Mouse (Mus musculus): ENCODE data around the gene Speg. TPM values are rescaled to one million over a fixed set of nuclear protein-coding genes. Genes with fewer than 3 reads are reported as not detected.
A peak's percentile ranks its signal among the peaks of the same experiment; 100 is the strongest.

Speg gene
- total RNA-seq, 2 experiments from 2014 or later = 255 to 257 TPM

DNA sequence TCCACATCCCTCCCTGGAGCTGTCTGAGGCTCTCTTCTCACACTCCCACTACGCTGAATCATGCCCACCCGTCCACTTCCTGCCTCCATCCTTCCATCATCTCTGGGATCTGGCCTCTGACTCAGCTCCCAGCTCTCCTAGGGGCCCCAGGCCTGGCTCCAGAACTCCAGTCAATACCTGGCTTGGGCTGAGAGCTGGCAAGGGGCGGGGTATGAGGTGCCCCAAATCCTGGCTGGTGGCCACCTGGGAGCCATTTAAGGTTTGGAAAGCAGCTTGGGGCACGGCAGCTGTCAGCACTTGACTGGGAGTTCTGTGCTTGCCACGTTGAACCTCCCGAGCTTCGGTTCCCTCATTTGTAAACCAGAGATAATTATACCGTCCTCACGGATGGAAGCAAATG, 18.0 kb downstream of the Speg start:
- peak; percentile 91 for DNase-seq (ENCODE audit: low spot score)

DNA sequence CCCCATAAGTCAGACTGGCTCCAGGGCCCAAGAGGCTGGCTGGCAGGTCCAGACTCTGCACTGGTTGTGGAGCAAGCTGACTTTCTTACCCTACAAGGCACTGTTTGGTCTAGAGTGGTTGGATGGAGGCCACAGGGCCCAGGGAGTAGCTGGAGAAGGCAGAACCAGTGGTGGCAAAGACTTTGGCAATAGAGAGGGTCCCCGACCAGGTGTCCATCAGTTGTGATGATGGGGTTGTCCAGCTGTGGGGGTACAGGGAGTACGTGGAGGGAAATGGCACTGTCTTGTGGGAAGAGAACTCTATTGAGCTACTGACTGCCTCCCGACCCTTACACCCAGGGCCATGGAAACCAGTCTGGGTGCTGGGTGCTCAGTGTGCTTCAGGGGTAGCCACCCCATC, 18.7 kb downstream of the Speg start:
- no peak for DNase-seq (ENCODE audit: low spot score)

DNA sequence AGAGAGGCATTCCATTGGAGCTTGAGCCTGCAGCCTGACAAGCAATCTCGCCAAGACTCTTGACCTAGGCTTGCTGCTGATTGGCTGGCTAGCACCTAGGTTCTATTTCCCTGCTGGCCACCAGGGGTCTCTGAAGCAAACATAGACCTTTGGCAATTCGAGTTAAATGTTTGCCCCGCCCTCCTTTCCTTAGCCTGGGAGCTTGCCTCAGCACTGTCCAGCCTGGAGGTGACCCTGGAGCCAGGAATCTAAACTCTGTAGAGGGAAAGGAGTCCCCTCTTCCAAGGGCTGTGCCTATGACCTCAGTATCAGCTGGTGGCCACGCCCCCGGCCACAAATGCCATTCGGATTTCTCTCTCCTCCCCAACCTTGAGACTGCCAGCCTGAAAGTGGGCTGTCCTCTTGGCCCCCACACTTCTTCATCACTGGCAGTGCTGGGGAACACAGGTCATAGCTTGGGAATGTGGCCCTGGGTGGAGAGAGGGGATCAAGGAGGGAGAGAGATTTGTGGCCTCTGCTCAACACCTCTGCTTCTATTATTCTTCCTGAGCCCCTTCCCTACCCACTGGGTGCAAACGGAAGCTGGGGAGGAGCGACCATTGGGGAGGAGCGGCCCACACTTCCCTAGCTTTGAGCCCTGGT, 23.8 kb downstream of the Speg start:
- peak; percentile 93 for DNase-seq (ENCODE audit: low spot score)

DNA sequence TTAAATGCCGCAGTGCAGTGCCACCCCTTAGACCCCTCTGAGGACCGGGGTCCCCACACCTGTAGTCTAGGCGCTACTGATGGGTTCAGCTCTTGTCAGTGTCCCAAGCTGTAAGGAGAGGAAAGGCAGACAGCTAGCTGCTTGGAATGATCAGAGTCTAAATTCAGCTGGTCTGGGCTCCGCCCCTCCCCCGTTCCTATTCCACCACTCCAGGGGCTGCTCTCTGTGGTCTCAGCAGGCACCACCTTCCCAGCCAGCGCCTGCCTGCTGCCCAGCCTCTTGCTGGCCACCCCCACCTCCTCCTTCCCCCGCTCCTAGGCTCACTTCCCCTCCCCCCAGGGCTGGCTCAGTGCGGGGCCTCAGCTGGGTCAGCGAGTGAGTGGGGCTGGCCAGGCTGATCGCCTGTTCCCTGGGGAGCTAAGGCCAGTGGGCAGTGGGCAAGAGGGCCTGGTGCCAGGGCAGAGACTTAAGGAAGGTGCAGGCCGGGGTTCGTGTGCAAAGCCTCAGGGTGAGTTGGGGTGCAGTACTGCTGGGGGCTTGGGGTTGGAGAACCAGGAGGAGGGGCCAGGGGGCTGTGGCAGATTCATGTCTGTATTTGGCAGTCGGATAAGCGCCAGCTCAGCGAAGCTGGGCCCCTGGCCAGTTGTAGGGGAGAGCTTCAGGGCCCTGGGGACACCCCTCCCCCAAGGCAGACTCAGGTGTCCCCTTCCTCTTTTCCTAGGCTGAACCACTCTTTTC, 24.8 kb downstream of the Speg start:
- DNase-seq (ENCODE audit: low spot score) = peak; percentile 85

DNA sequence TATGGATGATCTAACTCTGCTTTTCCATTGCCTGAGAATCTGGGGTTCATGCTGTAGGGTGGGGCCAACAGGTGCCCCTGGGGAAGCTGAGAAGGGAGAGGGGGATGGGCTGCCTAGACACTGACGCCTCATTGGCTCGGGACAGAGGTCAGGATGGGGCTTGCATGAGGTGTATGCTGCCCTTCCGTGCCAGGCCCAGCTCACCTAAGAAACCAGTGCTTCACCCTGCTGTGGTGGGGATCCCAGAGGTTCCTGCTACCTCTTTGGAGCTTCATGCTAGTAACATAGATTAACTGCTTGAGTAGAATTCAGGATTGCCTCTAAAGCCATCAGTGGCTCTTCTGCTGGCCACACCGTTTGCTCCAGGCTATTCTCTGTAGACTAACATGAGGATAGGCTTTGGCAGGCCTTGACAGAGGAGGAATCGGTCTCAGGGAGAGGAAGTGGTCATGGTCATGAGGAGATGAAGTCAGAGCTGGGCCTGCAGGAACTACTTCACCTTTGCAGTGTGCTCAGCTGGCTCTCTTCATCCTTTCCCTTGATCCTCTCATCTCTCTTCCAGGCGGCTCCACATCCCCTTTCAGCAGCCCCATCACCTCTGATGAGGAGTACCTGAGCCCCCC, 25.5 kb downstream of the Speg start:
- DNase-seq (ENCODE audit: low spot score) = peak; percentile 72

DNA sequence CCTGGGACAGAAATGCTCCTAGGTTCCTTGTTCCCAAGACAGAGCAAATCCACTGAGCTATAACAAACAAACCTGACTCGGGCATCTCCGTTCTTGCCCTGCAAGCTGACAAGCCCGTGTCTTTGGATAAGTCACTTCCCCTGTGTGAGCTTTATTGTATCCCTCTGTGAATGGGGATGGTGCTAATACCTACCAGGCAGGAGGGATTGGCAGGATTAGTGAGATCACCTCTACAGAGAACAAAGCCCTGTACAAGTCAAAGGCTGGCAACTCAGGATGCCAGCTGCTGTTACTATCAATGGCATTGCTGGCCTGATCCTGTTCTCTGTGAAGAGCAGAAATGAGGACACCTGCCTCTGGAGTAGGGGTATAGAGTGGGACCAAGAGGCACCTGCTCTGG, 30.4 kb downstream of the Speg start:
- no peak for DNase-seq (ENCODE audit: low spot score)

DNA sequence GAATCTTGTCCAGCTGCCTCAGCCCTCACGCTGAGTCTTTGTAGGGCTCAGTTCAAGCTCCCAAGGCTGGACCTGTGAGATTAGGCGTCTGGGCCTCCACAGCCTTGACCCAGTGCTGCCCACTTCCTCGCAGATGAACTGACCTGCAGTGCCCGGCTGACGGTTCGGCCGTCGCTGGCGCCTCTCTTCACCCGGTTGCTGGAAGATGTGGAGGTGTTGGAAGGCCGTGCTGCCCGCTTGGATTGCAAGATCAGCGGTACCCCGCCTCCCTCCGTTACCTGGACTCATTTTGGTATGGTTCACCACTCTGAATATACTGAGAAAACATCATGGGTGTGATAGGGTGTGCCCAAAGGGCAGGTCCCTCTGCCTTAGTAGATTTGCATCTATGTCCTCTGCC, 31.1 kb downstream of the Speg start:
- DNase-seq (ENCODE audit: low spot score) = no peak

DNA sequence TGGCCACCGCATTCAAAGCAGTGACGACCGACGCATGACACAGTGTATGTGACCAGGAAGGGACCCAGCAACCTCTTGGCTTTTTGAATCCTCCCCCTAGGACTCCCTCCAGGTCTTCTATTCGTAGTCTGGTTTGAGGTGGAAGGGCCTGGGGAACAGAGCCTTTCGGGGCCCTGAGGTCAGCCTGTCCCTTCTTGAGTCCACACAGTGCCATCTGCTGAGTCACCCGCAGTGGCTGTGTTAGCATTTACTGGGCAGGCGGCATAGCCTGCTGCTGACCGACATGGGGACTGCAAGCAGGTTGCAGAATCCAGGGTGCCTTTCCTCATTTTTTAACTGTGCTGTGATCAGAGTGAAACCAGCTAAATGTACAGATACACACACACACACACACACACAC, 32.0 kb downstream of the Speg start:
- DNase-seq (ENCODE audit: low spot score) = peak; percentile 64

DNA sequence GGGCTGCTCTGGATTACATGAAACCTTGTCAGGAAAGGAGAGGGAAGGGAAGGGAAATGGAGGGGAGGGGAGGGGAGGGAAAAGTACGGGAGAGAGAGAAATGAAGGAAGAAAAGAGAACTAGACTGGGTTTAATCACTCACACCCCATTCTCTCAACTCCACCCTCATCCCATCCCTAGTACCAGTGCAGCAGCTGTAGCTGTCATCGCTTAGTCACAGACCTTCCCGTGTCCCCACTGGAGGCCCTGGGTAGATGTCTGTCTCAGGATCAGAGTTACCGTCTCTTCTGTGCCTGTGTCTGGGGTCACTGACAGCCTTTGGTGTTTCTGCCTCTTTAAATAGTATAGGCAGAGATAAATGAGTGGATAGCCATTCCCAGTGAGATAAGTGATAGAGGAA, 33.1 kb downstream of the Speg start:
- no peak for DNase-seq (ENCODE audit: low spot score)

DNA sequence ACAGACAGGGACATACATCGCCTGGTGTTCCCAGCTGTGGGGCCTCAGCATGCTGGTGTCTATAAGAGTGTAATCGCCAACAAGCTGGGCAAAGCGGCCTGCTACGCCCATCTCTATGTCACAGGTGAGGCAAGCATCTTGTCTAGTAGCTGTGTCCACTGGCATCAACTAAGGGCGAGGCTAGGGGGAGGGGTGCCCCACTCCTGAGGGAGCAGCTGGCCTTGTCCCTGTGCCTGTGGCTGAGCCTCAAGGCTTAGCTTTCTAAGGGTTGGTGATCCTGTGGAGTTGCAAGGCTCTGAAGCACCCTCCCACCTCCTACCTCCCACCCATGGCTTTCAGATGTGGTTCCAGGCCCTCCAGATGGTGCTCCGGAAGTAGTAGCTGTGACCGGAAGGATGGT, 34.9 kb downstream of the Speg start:
- no peak for DNase-seq (ENCODE audit: low spot score)

DNA sequence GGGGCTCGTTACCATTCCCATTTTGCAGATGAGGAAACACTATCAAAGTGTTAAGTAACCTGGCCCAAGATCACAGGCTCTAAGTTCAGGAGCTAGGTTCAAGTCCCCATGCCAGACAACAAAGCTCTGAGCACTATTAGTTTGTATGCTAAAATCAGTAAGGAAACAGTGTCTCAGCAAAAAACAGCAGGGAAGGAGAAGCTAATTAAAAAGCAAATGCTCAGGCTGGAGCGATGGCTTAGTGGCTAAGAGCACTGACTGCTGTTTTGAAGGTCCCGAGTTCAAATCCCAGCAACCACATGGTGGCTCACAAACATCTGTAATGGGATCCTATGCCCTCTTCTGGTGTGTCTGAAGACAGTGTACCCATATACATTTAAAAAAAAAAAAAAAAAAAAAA, 37.1 kb downstream of the Speg start:
- no peak for DNase-seq (ENCODE audit: low spot score)

DNA sequence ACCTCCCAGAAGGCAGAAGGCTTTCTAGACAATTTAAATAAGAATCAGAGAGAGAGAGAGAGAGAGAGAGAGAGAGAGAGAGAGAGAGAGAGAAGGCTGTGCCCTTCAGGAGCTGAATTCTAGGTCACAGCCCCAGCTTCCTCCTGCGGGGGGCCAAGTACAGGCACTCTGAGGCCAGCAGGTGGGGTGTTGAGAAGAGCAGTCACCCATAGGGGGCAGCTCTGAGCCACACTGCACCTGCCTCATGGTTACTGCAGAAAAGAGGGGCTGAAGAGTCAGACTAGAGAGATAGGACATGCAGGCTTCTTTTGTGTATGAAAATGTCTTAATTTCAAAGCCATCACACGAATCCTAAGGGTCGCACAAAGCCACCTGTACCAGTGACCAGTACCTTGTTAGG, 38.7 kb downstream of the Speg start:
- peak; percentile 65 for DNase-seq (ENCODE audit: low spot score)

DNA sequence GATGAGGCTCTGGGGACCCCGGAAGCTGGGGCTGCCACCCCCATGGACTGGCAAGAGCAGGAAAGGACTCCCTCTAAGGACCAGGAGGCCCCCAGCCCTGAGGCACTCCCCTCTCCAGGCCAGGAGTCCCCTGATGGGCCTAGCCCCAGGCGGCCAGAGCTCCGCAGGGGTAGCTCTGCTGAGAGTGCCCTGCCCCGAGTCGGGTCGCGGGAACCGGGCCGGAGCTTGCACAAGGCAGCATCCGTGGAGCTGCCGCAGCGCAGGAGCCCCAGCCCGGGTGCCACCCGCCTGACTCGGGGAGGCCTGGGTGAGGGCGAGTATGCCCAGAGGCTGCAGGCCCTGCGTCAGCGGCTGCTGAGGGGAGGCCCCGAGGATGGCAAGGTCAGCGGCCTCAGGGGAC, 46.7 kb downstream of the Speg start:
- DNase-seq (ENCODE audit: low spot score) = no peak

DNA sequence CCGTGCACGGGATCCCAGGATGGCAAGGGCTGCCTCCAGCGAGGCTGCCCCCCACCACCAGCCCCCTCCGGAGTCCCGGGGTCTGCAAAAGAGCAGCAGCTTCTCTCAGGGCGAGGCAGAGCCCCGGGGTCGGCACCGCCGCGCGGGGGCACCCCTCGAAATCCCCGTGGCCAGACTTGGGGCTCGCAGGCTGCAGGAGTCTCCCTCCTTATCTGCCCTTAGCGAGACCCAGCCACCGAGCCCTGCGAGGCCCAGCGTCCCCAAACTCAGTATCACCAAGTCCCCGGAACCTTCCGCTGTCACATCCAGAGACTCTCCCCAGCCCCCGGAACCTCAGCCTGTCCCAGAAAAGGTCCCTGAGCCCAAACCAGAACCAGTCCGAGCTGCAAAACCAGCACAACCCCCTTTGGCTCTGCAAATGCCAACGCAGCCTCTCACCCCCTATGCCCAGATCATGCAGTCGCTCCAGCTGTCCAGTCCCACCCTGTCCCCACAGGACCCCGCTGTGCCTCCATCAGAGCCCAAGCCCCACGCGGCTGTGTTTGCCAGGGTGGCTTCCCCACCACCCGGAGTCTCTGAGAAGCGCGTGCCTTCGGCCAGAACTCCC, 47.2 kb downstream of the Speg start:
- no peak for DNase-seq (ENCODE audit: low spot score)

DNA sequence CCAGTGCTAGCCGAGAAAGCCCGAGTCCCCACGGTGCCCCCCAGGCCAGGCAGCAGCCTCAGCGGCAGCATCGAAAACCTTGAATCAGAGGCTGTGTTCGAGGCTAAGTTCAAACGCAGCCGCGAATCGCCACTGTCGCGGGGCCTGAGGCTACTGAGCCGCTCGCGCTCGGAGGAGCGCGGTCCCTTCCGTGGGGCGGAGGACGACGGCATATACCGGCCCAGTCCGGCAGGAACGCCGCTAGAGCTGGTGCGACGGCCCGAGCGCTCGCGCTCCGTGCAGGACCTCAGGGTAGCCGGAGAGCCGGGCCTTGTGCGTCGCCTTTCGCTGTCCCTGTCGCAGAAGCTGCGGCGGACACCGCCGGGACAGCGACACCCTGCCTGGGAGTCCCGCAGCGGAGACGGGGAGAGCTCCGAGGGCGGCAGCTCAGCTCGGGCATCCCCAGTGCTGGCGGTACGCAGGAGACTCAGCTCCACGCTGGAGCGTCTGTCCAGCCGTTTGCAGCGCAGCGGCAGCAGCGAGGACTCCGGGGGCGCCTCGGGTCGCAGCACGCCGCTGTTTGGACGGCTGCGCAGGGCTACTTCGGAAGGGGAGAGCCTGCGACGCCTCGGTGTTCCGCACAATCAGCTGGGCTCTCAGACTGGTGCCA, 47.9 kb downstream of the Speg start:
- DNase-seq (ENCODE audit: low spot score) = no peak

DNA sequence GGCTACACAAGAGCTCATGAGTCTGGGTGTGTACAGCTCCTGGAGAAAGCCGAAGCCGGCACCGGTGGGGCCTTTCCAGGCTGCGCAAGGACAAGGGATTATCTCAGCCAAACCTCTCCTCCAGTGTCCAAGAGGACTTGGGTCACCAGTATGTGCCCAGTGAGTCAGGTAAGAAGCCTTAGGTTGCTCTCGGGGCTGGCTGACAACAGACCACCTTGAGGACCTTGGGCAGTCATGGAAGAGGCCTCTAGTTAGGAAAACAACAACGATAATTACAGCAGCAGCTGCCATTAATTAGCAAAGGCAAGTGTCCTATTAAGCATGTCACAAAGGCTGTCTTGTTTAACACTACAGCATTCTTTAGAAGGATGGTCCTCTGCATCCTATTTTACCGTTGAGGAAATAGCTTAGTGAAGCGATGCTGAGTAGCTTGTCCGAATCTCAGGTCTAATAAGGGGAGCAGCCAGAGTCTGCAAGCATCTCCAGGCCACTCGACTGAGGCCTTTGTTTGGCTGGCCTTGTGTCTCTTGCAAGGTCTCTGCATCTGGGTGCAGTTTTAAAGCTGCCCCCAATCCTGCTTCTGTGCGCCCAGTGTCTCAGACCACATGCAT, 48.8 kb downstream of the Speg start:
- DNase-seq (ENCODE audit: low spot score) = no peak

DNA sequence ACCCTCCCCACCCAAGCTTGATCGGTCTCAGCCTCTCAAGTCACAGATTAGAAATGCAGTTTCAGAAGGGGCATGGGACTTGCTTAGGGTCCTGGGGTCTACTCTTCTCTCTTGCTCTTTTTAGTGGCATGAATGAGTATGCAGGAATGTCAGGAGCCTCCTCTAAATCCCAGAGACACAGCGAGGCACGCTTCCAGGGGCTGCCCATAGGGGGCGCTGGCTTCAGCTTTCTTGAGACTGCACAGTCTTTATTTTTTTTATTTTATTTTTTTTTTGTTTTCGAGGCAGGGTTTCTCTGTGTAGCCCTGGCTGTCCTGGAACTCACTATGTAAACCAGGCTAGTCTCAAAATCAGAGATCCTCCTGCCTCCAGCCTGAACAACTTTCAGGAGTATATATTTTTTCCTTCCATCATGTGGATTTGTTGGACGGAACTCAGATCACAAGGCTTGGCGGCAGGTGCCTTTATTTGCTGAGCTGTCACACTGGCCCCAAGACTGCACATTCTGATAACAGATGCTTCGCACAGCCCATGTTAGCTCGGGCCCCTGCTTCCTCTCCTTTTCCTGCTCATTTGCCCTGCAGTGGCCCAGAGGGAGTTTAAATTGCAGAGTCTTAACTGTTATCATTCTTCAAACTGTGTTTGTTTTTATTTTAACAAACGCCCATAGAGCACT, 50.8 kb downstream of the Speg start:
- DNase-seq (ENCODE audit: low spot score) = peak; percentile 43

DNA sequence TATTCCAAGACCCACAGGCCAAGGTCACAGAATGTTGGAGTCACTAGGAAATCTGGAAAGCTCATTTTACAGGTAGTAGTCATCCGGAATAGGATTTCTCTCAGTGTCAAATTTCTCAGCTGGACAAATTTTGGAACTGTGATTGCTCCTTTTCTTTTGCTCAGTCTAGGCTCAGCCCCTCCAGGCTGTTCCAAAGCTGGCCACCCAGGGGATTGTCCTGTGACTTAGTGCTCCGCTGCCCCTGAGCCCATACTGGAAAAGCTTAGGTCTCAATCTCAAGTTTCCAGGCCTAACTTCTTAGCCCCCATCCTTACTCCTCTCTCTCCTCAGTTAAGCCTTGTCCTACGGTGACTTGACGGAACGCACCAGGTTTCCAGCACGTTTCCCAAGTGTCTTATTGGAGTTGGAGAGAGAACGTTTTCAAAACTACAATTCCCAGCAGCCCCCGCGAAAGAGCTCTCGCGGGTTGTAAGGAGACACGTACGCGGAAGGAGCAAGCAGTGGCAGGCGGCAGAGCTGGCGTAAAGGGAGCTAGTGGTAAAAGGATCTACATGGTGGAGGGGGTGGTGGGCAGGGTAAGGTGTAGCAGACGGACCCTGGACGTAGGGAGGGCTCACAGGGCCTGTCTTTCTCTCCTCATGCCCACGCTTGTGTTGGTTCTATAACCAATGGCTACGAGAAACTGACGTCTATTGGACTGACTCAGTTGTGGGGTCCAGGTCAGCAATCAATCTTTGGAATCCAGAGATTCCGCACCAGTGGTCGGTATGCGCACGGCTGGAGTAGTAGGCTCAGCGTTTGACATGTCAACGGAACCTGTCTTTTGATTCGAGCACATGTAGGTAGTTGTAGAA, 60.6 kb downstream of the Speg start, which contains the start of gene Gmppa:
Gene Gmppa (plus strand): TSS at position 456 of the 854 bp plus-strand sequence.
- peak; percentile 89 for DNase-seq (ENCODE audit: low spot score)

DNA sequence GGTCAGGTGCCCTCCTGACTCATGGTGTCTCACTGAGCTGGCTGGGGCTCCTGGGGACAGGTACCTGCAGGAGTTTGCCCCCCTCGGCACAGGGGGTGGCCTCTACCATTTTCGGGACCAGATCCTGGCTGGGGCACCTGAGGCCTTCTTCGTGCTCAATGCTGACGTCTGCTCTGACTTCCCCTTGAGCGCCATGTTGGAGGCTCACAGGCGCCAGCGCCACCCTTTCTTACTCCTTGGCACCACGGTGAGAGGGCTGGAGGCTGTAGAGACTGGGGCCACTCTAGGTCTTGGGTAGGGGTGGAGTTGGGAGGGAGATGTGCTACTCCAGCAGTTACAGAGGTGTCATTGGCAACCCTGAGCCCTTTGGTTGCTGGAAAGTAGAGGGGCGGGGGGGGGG, 63.7 kb downstream of the Speg start:
- DNase-seq (ENCODE audit: low spot score) = no peak

DNA sequence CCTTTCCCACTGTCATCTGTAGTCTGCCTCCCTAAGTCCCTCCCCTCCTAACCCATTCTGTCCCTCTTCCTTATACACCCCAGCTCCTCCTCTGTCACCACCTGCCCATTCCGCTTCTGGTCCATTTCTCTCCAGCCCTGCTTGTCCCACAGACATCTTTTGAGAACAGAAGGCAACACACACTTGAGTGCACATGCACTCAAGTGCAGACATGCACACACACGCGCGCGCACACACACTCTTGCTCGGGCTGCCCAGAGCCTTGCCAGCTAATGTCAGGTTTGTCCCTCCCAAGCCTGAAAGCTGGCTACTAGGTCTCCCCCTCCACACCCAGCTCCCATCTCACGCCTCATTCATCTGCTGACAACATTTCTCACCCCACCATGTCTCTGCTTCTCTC, 65.6 kb downstream of the Speg start:
- no peak for DNase-seq (ENCODE audit: low spot score)

All from gastrocnemius, adult 18-20 months (tissue).